Mouse (Mus musculus) CH12.LX (cell line): ENCODE data around the gene Olfr186.

ENCODE experiments used
- CHD2 ChIP-seq: IDR thresholded peaks from 2 replicates; pipeline ENCODE4 v1.6.1; 2011; ENCODE audit warnings: low read length, improper control_type of control experiment
- CTCF ChIP-seq, 2 experiments: IDR thresholded peaks in 1 of 2; conservative IDR thresholded peaks in 1 of 2; 2 replicates each; pipeline ENCODE4 v1.5.1; 2011 to 2012; ENCODE audit warnings: low read depth in 2 of 2, low read length in 2 of 2, improper control_type of control experiment in 1 of 2, inconsistent platforms in 1 of 2, mild to moderate bottlenecking in 1 of 2, moderate library complexity in 1 of 2
- E2F4 ChIP-seq: IDR thresholded peaks from 2 replicates; pipeline ENCODE4 v1.6.1; 2011; ENCODE audit warnings: low read depth, low read length, improper control_type of control experiment; ENCODE audit not compliant: insufficient replicate concordance
- EP300 ChIP-seq: IDR thresholded peaks from 2 replicates; pipeline ENCODE4 v1.6.1; 2011; ENCODE audit warnings: low read length, improper control_type of control experiment
- KAT2A ChIP-seq: IDR thresholded peaks from 2 replicates; pipeline ENCODE4 v1.6.1; 2012; ENCODE audit warnings: low read length, improper control_type of control experiment, inconsistent platforms; ENCODE audit not compliant: insufficient replicate concordance
- MEF2A ChIP-seq: IDR thresholded peaks from 2 replicates; pipeline ENCODE4 v1.6.1; 2014; ENCODE audit warnings: low read depth, mild to moderate bottlenecking, inconsistent platforms, low read length, improper control_type of control experiment, borderline replicate concordance
- POLR2A ChIP-seq: IDR thresholded peaks from 2 replicates; pipeline ENCODE4 v1.6.1; 2011; ENCODE audit warnings: low read depth, mild to moderate bottlenecking, improper control_type of control experiment, low read length

DNA sequence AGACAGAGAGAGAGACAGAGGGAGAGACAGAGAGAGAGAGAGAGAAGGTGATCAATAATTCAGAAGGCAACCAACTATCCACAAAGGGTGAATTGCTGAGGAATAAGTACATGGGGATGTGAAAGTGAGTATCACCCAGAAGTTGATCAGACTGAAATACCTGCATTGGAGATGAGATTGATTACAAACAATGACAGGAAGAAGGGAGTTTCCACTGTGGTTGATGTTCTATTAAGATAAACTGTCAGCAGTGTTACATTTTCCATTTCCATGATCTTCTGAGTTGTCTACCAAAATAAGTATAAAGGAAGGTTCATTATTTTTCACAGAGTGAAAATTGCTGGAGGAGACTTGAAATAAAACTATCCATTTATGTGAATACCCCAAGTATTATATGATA is 22.9 kb downstream of the Olfr186 start:
- no peak for TF ChIP-seq EP300
- no peak for TF ChIP-seq KAT2A
- TF ChIP-seq MEF2A: no peak
- no peak for TF ChIP-seq POLR2A
- TF ChIP-seq CHD2: no peak
- no peak for TF ChIP-seq CTCF (conservative IDR thresholded peaks at IDR 0.05 in 1 of 2, IDR thresholded peaks at IDR 0.05 in 1 of 2; ENCODE audit: low read depth in 2 of 2, low read length in 2 of 2)
- TF ChIP-seq E2F4: no peak
